In the genomic region with DNA sequence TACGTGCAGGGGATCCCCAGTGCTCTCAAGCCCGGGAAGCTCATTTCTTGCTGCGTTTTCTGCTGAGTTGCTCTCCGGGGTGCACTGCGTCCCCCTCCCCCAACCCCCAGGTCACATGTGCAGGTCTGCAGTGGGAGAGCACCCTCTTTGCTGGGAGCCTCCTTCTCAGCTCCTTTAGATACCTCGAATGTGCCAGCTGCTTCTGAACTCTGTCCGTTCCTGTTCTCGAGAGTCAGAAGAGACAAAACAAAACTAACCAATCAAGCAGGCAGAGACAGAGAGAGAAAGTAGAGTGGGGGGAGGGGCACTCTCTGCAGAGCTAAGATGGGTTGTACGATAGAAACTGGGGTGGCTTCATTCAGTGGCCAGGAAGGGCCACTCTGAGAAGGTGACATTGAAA, we compare ENCODE assay signal across 8 mouse cellular contexts.
DNase-seq lines count a peak whose midpoint lies in the region; ATAC-seq lines count a peak whose summit lies in the region.

No protein-coding gene starts in this region.

- H3K4me1 ChIP-seq in limb, embryonic 12.5 days (replicated peaks), result peaks cover 31% of the 10 kb centered on the region
- H3K4me1 ChIP-seq in stomach, embryonic 15.5 days, result peaks cover 11% of the 10 kb centered on the region

- H3K27me3 ChIP-seq in limb, embryonic 12.5 days, result peaks cover 65% of the 10 kb centered on the region
- H3K27me3 ChIP-seq in stomach, embryonic 15.5 days (replicated peaks), result peaks cover 26% of the 10 kb centered on the region

- H3K27ac ChIP-seq in limb, embryonic 12.5 days, result no peak overlapping the region
- no peak overlapping the region for H3K27ac ChIP-seq in stomach, embryonic 15.5 days

- H3K4me2 ChIP-seq in limb, embryonic 12.5 days, result peak overlapping the region; percentile 68
- H3K4me2 ChIP-seq in stomach, embryonic 15.5 days, result peak overlapping the region; percentile 17; the same call in 1 of the 2 replicates

- 4% methylated on average over 9 of the region's 9 CpGs for WGBS in limb, embryonic 12.5 days
- 7% methylated on average over 9 of the region's 9 CpGs for WGBS in stomach, embryonic 15.5 days

- H3K9me3 ChIP-seq in limb, embryonic 12.5 days, result no peaks in the 10 kb centered on the region
- H3K9me3 ChIP-seq in stomach, embryonic 15.5 days, result no peaks in the 10 kb centered on the region

- H3K9ac ChIP-seq in limb, embryonic 12.5 days (replicated peaks), result peak overlapping the region; percentile 47
- no peak overlapping the region for H3K9ac ChIP-seq in stomach, embryonic 15.5 days

- H3K4me3 ChIP-seq in limb, embryonic 12.5 days (replicated peaks), result peak overlapping the region; percentile 39
- 0 out of 2 replicates have a peak overlapping the region, but pooled peaks have one; percentile 3 for H3K4me3 ChIP-seq in stomach, embryonic 15.5 days (replicated peaks)

- no peak for DNase-seq in frontal cortex, postnatal 10 days (ENCODE audit: low spot score in 2 of 2)
- DNase-seq in right cerebral cortex, adult 18-20 months, result peak; percentile 41
- DNase-seq in right cerebral cortex, postnatal 25 days, result no peak
- DNase-seq in cerebellum, postnatal 36 days, result no peak
- DNase-seq in cerebellum, adult 9-10 months, result no peak

- H3K36me3 ChIP-seq in limb, embryonic 12.5 days, result no peaks in the 10 kb centered on the region
- no peaks in the 10 kb centered on the region for H3K36me3 ChIP-seq in stomach, embryonic 15.5 days

- peak; percentile 28 for ATAC-seq in frontal cortex, adult (ENCODE audit: low TSS enrichment)
- no peak for ATAC-seq in limb, embryonic 12.5 days (ENCODE audit: insufficient number of reproducible peaks, insufficient read depth, low FRiP score, low TSS enrichment, low read depth)
- no peak for ATAC-seq in stomach, embryonic 15.5 days (ENCODE audit: insufficient read depth, low FRiP score, low read depth)
